Mouse (Mus musculus): ENCODE measurements around the gene Gm17087.

DNA sequence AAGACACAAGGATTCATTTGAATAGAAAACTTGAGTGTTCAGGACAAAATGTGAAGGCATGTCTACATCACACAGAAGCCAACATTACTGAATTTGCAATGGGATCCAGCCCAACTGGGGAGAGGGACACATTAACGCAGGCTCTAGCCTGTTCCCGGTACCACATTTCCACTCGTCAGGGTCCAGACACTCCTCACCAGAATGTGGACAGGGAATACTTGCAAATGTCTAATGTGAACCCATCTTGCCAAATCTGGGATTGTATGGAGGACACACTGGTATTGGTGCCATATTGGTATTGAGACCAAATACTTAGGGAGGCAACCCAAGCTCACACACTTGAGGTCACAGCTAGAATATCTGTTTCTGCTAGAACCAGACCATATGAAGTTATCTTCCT lies 36.2 kb upstream of the Gm17087 start:
- TF ChIP-seq CTCF (IDR thresholded peaks at IDR 0.05; ENCODE audit: low read depth) (no peak), EP300 (IDR thresholded peaks at IDR 0.05; ENCODE audit: low read depth) (no peak)

All from liver, postnatal 0 days (tissue).